Mouse (Mus musculus) layer of hippocampus, adult 11-12 months (tissue): ENCODE results near the gene Olfr490.

Experiments used
- DNase-seq: peaks from one replicate; pipeline ENCODE4 v3.0.0; 2022; ENCODE audit warnings: low spot score

Olfr490 gene

GRCm38 (mm10) chr7:108288834-108289233 lies at the start of gene Olfr490:
Olfr490 (minus strand) TSS chr7:108288934.
- DNase-seq: no peak

GRCm38 (mm10) chr7:108323574-108323973 lies 34.8 kb upstream of the Olfr490 start, which contains the start of gene Olfr492:
Olfr492 (minus strand) TSS chr7:108323674.
- no peak for DNase-seq

- DNase-seq: no peak
Measured at GRCm38 (mm10) chr7:108313151-108313550, 24.4 kb upstream of the Olfr490 start, which contains the start of gene Olfr491. Olfr491 (plus strand) TSS chr7:108313451.

GRCm38 (mm10) chr7:108258247-108258646 lies 30.5 kb downstream of the Olfr490 start, which contains the start of gene Olfr488:
Olfr488 (minus strand) TSS chr7:108258347.
- no peak for DNase-seq
